Mouse (Mus musculus) heart, adult 2 months (tissue): ENCODE data around the gene Ubxn10. TPM values are rescaled to one million over a fixed set of nuclear protein-coding genes. Genes with fewer than 3 reads are reported as not detected.

Experiments
- DNase-seq, 2 experiments: peaks; one replicate each; pipeline ENCODE4 v3.0.0; 2021
- H3K27ac ChIP-seq: fragments of 200-600 bp; 2 replicates; pipeline ENCODE4 v1.8.1; 2022
- H3K27me3 ChIP-seq: fragments of 200-500 bp; 2 replicates; pipeline ENCODE4 v1.6.1; 2012; ENCODE audit warnings: mild to moderate bottlenecking, low read length, inconsistent platforms, mixed read lengths; ENCODE audit not compliant: control insufficient read depth, insufficient read depth
- H3K36me3 ChIP-seq: fragments of 200-500 bp; 2 replicates; pipeline ENCODE4 v1.6.1; 2012; ENCODE audit warnings: low read length, inconsistent platforms; ENCODE audit not compliant: control insufficient read depth, insufficient read depth
- H3K4me1 ChIP-seq: fragments of 200-500 bp; 2 replicates; pipeline ENCODE4 v1.6.1; 2011; ENCODE audit warnings: low read length; ENCODE audit not compliant: control insufficient read depth, insufficient read depth
- H3K4me3 ChIP-seq: fragments of 200-600 bp; 2 replicates; pipeline ENCODE4 v1.8.1; 2022
- H3K79me2 ChIP-seq: fragments of 200-500 bp; replicated peaks from 2 replicates; pipeline ENCODE4 v1.6.1; 2012; ENCODE audit warnings: mild to moderate bottlenecking, inconsistent platforms, low read length, moderate library complexity, mixed read lengths; ENCODE audit not compliant: control insufficient read depth, insufficient read depth
- H3K9ac ChIP-seq: fragments of 200-500 bp; 2 replicates; pipeline ENCODE4 v1.6.1; 2012; ENCODE audit warnings: low read depth, mild to moderate bottlenecking, control low read depth, inconsistent platforms, low read length, mixed read lengths
- CTCF ChIP-seq: fragments of 200-600 bp; IDR thresholded peaks from 2 replicates; pipeline ENCODE4 v1.8.1; 2022; ENCODE audit warnings: antibody characterized with exemption, mild to moderate bottlenecking, moderate library complexity
- EP300 ChIP-seq: fragments of 200-500 bp; IDR thresholded peaks from 2 replicates; pipeline ENCODE4 v1.6.1; 2011; ENCODE audit warnings: low read depth, low read length, control low read depth; ENCODE audit not compliant: insufficient read depth
- POLR2A ChIP-seq: fragments of 200-500 bp; IDR thresholded peaks from 2 replicates; pipeline ENCODE4 v1.6.1; 2011; ENCODE audit warnings: mild to moderate bottlenecking, low read depth, low read length, control low read depth; ENCODE audit not compliant: insufficient read depth
- WGBS: fragments of 180-500 bp; shearing (Covaris S2); methylation state at CpG from one replicate; pipeline ENCODE4 v1.1.7; 2018; 5-methylcytosine and 5-hydroxymethylcytosine counted together
- intact Hi-C: fragments of 180-260 bp; cut with DNase I; formaldehyde crosslinking; loops from one replicate; pipeline ENCODE4 v1.15.1; 2025
- polyA plus RNA-seq: library from polyadenylated mRNA; depleted of rRNA; stranded (reverse); fragments of >200 nt; gene quantifications from 2 replicates; pipeline ENCODE4 v1.2.3, GENCODE M21; 2012
- total RNA-seq, 2 experiments: library from RNA; stranded (reverse); gene quantifications; 2 replicates each; pipeline ENCODE4 v1.2.3; 2021

The Ubxn10 gene
- total and polyA plus RNA-seq, 3 experiments, result 1.6 to 7.2 (median 2.7) TPM

DNA sequence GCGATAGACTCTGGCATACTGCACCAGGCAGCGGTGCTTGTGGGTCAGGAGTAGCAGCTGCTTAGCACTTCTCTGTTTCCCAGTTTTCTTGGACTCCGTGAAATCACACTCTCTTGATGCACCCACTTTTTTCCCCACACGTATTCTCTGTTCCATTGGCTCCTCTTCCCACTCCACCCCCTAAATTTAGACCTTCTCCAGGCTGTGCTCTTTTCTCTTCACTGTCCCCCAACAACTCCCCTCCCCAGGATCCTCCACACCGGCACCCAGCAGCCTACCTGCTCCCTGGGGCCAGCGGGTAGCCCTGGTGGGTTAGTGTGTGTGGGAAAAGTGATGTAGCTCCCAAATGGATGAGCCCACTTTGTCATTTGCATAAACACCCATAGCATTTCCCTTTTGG lies 51.2 kb downstream of the Ubxn10 start:
- intact Hi-C loops, result no loop called here
- Histone ChIP-seq H3K27me3 (peaks cover 2% of the 10 kb centered on the region; the same call in 1 of the 2 replicates), H3K27ac (no peak overlapping the region), H3K4me1 (no peaks in the 10 kb centered on the region), H3K79me2 (no peaks in the 10 kb centered on the region), H3K36me3 (no peaks in the 10 kb centered on the region), H3K4me3 (no peak overlapping the region), H3K9ac (no peak overlapping the region)
- no peak for TF ChIP-seq CTCF
- TF ChIP-seq POLR2A, result no peak
- TF ChIP-seq EP300, result no peak
- 75% methylated on average over 6 of the region's 6 CpGs for WGBS
- DNase-seq, result no peak

DNA sequence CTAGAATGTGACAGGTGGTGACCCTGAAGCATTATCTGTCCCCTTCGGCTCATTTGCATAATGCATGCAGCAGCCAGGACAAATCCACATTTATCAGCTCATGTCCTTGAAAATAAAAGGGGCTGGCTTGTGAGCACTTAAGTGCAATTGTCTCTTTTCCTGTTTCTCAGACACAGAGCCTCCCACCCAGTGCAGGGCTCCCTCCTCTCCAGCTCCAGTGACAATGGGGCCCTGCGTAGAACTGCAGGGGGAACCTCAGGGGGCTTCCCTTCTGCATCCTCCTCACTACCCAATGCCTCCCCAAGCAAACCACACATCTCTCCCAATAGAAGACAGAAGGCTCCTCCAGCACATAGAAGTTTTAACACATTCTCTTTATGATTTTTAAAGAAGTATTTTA lies 54.2 kb downstream of the Ubxn10 start:
- Histone ChIP-seq H3K4me3 (no peak overlapping the region), H3K4me1 (no peaks in the 10 kb centered on the region), H3K9ac (no peak overlapping the region), H3K27ac (no peak overlapping the region), H3K79me2 (no peaks in the 10 kb centered on the region), H3K27me3 (no peaks in the 10 kb centered on the region), H3K36me3 (no peaks in the 10 kb centered on the region)
- TF ChIP-seq CTCF, result no peak
- no peak for TF ChIP-seq EP300
- TF ChIP-seq POLR2A, result no peak
- no peak for DNase-seq
- intact Hi-C loops, result no loop called here
- WGBS, result 40% methylated on average over 2 of the region's 2 CpGs

DNA sequence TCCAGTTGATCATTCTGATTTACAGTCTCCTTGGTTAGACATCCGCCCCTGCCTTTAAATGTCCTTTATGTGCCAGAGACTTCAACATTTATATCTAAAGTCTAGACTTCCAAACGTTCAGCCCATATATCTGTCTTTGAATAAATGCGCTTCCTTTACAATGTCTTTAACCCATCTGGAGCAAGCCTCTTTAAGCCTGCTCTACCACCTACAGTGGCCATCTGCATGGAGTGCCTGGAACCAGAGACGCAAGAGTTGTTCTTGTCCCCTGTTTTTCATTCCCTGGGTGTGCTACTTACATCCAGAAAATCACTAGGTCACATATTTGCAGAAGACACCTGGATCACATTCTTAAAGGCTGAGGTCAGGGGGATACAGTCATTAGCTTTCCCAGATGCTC lies 56.8 kb downstream of the Ubxn10 start:
- Histone ChIP-seq H3K27me3 (no peaks in the 10 kb centered on the region), H3K4me1 (no peaks in the 10 kb centered on the region), H3K4me3 (no peak overlapping the region), H3K27ac (no peak overlapping the region), H3K79me2 (no peaks in the 10 kb centered on the region), H3K9ac (no peak overlapping the region), H3K36me3 (no peaks in the 10 kb centered on the region)
- intact Hi-C loops, result no loop called here
- 69% methylated on average over 4 of the region's 4 CpGs for WGBS
- DNase-seq, result no peak
- TF ChIP-seq EP300 (no peak), POLR2A (no peak), CTCF (no peak)

DNA sequence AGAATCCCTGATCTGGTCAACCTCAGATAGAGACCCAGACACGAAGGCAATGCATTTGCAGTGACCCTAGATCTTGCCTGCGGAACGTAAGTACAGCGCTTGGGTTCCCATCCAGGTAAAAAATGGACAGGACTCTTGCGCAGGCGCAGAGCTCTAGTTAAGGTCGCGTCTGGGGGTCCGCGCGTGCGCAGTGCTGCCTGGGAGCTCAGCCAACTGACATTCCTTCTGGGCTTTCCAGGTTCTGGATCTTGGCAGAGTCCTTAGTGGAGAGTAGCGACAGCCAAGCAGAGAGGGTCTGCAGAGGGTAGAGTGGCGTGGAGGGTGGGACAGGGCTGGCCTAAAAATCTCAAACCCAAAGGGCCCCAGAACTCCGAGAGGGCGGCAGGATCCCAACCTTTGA lies 59.4 kb downstream of the Ubxn10 start:
- H3K36me3 ChIP-seq, result no peaks in the 10 kb centered on the region
- TF ChIP-seq EP300 (no peak), CTCF (no peak), POLR2A (no peak)
- H3K79me2 ChIP-seq, result no peaks in the 10 kb centered on the region
- intact Hi-C loops, result no loop called here
- no peak overlapping the region for H3K9ac ChIP-seq
- H3K4me1 ChIP-seq, result no peaks in the 10 kb centered on the region
- no peak overlapping the region for H3K4me3 ChIP-seq
- H3K27me3 ChIP-seq, result no peaks in the 10 kb centered on the region
- DNase-seq, result no peak
- 18% methylated on average over 16 of the region's 16 CpGs for WGBS
- no peak overlapping the region for H3K27ac ChIP-seq

DNA sequence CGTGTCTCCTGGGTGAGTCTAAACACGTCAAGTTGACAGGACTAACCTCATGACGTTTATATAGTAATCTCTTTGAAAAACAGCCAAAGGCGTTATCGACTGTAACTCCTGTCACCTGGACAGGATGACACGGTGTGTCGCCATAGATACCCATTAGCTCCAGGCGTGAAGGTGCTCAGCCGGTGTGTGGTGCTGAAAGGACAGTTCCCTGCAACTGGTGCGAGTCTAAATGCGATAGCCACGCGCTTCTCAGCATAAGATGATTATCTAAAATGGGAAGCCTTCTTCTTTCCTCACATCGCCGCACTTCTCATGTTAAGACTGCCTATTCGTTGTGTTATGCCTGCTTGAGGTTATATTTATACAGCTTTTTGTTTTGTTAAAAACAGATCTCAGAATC lies 60.5 kb downstream of the Ubxn10 start:
- no peaks in the 10 kb centered on the region for H3K79me2 ChIP-seq
- 11% methylated on average over 16 of the region's 16 CpGs for WGBS
- intact Hi-C loops, result no loop called here

DNA sequence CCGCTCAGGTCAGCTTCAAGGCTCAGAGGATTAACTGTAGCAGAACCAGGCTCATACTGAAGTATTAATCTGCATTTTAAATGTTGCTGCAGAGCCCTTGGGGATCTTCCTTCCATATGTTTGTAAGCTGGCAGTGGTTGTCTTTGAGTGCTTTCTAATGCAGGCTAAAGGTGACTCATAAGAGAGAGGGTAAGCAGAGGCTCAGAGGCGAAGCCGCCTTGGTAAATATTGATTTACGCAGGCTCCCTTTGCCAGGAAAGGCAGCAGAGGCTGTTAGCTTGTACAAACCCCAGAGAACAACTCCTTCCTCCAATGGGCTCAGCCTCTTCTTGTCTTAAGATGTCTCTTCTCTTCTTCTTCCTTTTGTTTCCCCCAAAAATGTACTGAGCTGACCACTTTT lies 64.8 kb downstream of the Ubxn10 start:
- Histone ChIP-seq H3K4me1 (no peaks in the 10 kb centered on the region), H3K27ac (no peak overlapping the region), H3K4me3 (no peak overlapping the region), H3K79me2 (no peaks in the 10 kb centered on the region), H3K36me3 (no peaks in the 10 kb centered on the region), H3K9ac (no peak overlapping the region), H3K27me3 (no peaks in the 10 kb centered on the region)
- no peak for DNase-seq
- no peak for TF ChIP-seq EP300
- TF ChIP-seq CTCF, result no peak
- TF ChIP-seq POLR2A, result no peak
- 60% methylated on average over 4 of the region's 4 CpGs for WGBS
- intact Hi-C loops, result no loop called here

More for the DNA sequence above, 60.5 kb downstream of the Ubxn10 start:
- H3K4me3 ChIP-seq, result no peak overlapping the region
- H3K27me3 ChIP-seq, result no peaks in the 10 kb centered on the region
- no peaks in the 10 kb centered on the region for H3K4me1 ChIP-seq
- no peaks in the 10 kb centered on the region for H3K36me3 ChIP-seq
- TF ChIP-seq EP300 (no peak), CTCF (no peak), POLR2A (no peak)
- no peak for DNase-seq
- H3K27ac ChIP-seq, result no peak overlapping the region
- no peak overlapping the region for H3K9ac ChIP-seq
